Mouse (Mus musculus) large intestine, adult 2 months (tissue): ENCODE results near the gene Vpreb2. TPM values are rescaled to one million over a fixed set of nuclear protein-coding genes. Genes with fewer than 3 reads are reported as not detected.
"Not testable (repeated sequence)": the region's sequence is repeated elsewhere in the genome, so short reads cannot be mapped to it uniquely, and the experiment has no call there.

ENCODE experiments used
- DNase-seq: peaks from one replicate; pipeline ENCODE4 v3.0.0-alpha.2; 2012; ENCODE audit warnings: low read depth, low spot score
- WGBS: fragments of 180-500 bp; shearing (Covaris S2); methylation state at CpG from one replicate; pipeline ENCODE4 v1.1.7; 2018; 5-methylcytosine and 5-hydroxymethylcytosine counted together
- polyA plus RNA-seq: library from polyadenylated mRNA; depleted of rRNA; stranded (reverse); fragments of >200 nt; gene quantifications from 2 replicates; pipeline ENCODE4 v1.2.3, GENCODE M21; 2012; rRNA removed

Gene Vpreb2
- not detected in 2 replicates for polyA plus RNA-seq

DNA sequence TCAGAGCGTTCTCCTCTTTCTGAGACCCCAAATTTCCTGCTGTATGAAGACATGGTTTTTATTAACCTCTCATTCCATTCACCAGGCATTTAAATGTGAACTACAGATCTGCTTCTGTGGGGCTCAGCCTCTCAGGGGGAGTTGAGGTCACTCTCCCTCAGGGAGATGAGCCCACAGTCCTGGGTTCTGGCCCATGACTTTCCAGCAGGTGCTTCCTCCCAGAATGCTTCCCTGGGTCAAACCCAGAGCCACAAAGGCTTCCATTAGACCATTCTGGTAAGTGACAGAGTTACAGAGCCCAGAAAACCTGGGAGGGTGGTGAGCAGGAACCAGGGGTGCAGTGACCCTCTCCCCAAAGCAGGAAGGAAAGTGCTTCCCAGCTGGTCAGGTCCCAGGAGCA, at the start of gene Vpreb2:
Gene Vpreb2 (plus strand): TSS at position 301 of the 400 bp plus-strand sequence.
- no peak for DNase-seq

DNA sequence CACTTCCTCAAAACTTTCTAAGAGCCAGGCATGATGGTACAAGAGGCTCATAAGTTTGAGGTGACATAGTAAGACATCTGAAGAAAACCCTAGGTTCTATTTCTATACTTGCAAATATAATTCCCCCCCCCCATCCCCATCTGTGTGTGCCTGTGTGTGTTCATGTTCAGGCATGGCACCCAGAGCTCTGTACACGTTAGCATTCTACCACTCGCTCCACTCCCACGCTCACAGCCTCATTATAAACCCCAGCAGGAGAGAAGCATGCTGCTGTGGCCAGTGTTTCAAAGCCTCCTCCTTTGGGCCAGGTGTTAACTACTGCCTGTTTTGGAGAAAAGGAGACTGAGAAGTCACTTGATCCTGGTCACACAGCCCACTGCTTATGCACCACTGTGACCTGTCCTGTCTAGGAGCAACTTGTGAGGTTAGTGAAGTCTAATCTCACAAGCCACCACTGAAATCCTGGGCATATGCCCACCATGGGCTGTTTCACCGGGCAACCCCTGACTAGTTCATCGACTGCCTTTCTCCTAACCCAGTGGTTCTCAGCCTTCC, 48.2 kb upstream of the Vpreb2 start:
- WGBS: 75% methylated on average over 5 of the region's 5 CpGs
- no peak for DNase-seq

More for the DNA sequence above, at the start of gene Vpreb2:
- WGBS: 87% methylated on average over 1 of the region's 1 CpGs

DNA sequence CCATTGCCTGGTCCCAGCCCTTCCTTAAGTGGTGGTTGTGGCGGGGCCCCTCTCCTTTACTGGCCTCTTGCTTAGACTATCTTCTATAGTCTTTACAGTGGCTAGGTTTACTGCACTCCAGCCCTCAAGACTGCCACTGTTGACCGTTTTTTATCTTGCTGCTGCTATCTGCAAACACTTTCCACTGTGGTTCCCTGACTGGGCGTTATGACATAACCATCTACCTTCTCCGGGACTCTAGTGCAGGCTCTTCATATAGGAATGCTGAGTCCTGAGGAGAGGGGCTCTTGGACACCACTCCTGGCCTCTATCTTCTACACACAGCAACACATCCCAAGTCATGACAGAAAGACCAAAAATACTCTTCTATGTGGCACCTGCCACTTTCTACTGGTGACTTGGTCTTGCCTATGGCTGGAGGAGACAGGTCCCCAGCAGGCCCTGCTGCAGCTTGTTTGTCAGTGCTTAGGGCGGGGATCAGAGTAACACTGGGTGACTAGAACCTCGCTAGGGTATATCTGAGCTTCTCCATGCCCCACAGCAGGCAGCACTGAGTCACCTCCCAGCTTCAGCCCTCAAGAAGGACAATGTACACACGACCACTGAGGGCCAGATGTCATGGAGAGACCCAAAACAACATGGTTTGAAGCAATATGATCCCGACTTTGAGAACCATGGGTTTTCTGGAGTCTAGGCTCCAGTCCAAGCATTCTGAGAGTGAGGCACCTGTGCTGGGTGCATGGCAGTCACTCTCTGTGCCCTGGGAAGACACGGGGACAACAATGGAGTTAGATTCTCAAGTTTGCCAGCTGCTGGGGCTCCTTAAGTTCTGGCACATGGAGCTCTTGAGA, 46.4 kb upstream of the Vpreb2 start:
- 62% methylated on average over 9 of the region's 9 CpGs for WGBS
- DNase-seq: no peak

DNA sequence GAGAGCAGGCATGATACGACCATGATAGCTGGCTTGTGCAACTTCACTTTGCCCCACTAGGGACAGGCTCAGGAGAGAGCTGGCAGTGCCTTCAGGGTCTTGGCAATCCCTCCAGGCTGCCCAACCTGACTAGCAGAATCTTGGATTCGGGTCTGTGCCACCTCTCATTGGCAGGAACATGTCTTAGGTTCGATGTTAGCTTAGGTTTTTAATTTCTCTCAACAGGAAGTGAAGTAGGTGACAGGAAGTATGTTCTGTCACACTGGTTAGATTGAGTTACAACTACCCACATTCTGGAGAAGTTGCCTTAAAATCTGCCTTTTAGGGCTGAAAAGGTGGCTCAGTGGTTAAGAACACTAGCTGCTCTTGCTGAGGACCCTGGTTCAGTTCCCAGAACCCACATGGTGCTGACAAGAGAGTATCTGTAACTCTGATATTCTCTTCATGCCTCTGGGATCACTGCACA, 45.8 kb upstream of the Vpreb2 start:
- 47% methylated on average over 3 of the region's 3 CpGs for WGBS
- no peak for DNase-seq

DNA sequence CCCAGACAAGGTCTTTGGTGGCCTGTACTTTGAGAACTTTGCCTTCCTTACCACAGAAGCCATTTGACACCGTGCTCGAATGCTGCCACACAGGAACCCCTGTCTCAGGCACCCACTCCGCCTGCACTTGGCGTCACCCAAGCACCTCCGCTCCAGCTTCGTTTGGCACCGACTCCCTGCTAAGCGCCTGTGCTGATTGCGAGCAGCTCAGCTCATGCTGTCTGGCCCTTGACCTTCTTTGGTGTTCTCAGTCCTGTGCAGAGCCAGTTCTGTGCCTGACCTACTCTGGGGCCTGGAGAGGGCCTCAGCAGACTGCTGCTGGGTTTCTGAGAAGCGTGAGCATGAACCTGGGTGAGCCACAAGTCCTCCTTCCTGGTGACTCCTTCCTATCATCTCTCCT, 43.5 kb upstream of the Vpreb2 start:
- DNase-seq: no peak
- 89% methylated on average over 10 of the region's 10 CpGs for WGBS

DNA sequence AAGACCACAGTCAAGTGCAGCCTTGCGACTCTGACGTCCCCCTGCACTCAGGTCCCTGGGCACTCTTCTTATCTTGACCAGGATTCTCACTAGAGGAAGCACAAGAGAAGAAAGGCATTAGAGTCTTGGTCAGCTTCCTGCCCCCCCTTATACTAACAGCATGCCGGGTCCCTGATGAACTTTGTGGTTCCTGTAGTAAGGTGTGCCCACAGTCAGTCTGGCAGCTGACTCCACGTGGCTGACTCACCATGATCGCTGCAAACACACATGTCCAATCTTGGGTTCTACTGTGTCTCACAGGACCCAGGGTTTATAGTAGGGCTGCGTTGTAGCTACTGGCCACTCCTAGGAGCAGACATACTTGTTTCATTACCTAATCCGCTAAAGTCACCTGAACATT, 42.0 kb upstream of the Vpreb2 start:
- DNase-seq: no peak
- 36% methylated on average over 7 of the region's 7 CpGs for WGBS

DNA sequence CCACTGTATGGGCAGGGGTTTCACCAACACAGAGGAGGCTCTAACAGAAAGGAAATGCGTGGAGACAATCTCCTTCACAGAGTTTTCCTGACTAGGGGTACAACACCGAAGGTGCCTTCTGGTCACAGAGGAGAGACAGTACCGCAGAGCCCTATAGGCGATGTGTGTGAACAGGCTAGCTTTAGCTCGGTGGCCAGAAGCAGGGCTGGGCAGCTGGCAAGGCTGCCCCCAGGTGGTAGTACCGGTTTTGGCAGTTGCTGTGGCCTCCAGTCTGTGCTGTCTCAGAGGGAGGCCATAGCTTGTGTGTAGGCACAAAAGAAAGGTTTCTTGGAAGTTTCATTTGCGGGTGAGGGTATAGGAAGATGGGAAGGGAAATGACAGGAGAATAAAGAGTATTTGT, 41.4 kb upstream of the Vpreb2 start:
- DNase-seq: no peak
- WGBS: 6% methylated on average over 7 of the region's 7 CpGs

DNA sequence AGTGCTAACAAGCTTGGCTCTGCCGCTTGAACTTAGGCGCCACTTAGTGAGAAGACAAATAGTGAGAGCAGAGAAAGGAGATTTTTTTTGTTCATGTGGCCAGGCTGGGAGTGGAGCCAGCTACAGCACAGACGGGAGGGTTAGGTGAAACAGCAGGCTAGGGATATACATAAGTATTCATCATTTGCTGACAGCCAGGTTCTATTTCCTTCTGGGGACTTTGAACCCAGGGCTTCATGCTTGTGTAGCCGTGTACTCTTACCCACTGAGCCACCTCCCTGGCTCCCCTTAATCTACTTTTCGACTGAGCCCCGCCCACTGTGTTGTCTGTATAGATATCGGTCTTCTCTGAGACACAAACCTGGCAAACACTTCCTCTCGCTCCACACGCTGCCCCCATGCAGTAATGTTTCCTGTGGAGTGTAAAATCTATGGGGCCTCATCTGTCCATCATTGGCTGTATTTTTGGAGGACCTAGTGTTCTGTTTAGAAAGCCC, 40.9 kb upstream of the Vpreb2 start:
- no peak for DNase-seq
- WGBS: 16% methylated on average over 9 of the region's 9 CpGs

DNA sequence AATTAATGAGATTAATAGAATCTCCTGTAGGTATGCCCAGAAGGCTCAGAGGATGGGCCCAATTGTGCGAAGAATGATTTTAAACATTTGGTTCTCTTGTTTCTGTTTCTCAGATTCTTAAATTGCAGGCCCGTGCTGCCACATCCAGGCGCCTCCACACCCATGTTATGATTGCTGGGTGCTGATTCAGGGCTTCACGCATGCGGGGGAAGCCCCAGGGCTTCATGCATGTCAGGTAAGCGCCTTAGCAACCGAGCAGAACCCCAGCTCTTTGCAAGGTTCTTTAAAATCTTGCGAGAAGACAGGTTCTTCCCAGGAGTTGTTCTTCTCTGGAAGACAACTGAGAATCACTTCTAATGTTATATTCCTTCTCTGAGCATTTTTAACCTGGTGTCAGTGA, 36.8 kb upstream of the Vpreb2 start:
- DNase-seq: no peak
- 75% methylated on average over 8 of the region's 8 CpGs for WGBS

DNA sequence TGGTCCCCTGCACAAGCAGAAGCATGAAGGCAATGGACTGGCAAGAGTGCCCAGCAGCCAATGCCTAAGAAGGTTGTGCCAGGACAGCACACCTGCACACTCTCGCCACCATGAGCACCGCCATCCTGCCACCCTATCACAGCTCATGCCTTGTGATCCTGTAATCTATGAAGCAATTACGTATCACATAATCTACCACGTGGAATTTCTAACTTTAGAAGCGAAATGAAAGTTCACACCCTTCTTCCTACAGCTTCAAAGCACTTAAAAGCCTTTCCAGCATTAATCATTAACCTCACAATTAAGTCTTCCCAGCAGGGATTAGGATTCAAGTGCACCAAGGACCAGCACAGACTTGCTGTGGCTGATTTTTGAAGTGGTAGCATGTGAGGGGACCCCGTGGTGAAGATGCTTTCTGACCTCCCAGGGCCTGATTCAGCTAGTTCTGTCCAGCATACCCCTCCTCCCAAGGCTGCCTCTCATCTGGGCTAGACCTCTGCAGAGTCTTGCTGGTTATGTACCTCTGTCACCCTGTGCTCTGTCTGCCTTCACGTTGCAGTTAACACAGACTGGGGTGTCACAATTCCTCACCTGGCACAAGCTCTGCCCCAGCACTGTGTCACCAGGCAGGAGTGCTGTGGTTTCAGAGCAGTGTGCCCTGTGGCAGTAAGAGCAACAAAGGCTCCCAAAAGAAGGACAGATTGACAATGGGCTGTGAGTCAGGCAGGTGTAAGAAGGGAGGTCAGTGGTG, 35.0 kb upstream of the Vpreb2 start:
- 23% methylated on average over 7 of the region's 7 CpGs for WGBS
- DNase-seq: no peak

DNA sequence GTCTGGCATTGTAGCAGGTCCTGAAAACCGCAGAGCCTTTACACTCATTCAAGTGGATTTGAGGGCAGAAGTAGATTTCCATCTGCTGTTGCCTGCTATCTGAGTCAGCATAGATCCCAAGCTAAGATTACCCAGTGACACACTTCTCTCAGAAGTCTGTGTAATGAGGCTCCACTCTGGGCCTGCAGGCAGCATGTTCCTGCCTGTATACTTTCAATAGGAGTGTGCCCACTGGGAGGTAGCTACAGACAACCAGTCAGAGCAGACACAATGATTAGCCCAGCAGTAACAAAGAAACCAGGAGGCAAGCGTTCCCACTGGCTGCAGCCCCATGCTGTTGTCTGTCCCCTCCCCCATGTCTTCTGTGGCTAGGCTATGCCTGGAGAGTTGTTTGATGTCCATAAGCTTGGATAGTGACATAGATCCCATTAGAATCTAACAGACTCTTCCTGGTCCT, 30.8 kb upstream of the Vpreb2 start:
- WGBS: 66% methylated on average over 2 of the region's 2 CpGs
- no peak for DNase-seq

DNA sequence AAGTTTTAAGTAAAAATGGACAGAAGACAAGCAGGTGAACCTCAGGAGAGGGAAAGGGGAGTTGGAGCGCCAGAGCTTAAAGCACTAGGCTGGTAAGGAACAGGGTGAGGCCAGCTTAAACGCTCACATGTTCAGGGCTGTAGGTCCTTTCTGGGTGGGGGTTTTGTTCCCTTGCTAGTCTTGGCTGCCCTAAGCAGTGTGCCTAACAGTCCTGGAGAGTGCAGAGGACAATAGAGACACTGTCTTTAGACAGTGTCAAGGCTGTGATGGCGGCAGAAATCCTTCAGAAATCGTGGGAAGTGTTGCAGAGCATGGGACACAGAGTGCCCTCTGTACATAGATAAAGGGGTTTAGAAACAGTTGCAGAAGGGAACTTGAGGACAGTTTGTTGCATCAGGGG, 30.2 kb upstream of the Vpreb2 start:
- WGBS: 52% methylated on average over 4 of the region's 4 CpGs
- no peak for DNase-seq

DNA sequence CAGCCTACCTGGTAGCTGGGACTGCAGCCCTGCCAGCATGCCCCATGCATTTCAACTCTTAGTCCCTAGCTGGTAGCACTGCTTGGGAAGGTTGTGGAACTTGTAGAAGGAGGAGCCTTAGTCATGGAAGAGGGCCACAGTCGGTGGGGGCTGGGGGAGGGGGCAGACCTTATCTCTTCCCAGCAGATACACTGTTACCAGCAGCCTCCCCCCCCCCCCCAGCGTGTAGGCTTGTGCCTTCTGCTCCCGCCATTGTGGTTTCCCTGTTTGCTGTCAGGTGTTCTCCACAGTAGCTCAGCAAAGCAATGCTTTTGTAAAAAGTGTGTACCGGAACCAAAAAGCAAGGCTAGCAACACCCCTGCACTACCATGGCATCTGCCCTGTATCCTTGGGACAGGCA, 28.6 kb upstream of the Vpreb2 start:
- DNase-seq: no peak
- WGBS: 87% methylated on average over 4 of the region's 4 CpGs

DNA sequence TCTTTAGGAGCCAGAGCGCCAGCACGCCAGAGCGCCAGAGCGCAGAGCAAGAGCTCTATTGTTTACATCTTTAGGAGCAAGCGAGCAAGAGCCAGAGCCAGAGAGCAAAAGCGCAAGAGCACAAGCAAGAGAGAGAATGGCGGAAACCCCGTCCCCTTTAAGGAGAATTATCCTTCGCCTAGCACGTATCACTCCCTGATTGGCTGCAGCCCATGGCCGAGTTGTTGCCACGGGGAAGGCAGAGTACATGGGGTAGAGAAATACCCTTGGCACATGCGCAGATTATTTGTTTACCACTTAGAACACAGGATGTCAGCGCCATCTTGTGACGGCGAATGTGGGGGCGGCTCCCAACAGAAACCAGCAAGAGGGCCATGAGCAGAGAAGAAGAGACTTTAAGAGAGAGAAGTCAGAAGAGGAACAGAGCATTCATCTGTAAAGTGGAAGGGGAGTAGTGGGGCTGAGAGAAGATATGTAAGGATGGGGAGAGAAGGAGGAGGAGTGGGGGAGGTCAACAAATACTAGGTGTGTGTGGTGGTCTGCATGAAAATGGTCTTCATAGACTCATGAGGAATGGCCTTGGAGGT, 24.1 kb upstream of the Vpreb2 start:
- WGBS: 96% methylated on average over 17 of the region's 17 CpGs
- not testable (repeated sequence) for DNase-seq

DNA sequence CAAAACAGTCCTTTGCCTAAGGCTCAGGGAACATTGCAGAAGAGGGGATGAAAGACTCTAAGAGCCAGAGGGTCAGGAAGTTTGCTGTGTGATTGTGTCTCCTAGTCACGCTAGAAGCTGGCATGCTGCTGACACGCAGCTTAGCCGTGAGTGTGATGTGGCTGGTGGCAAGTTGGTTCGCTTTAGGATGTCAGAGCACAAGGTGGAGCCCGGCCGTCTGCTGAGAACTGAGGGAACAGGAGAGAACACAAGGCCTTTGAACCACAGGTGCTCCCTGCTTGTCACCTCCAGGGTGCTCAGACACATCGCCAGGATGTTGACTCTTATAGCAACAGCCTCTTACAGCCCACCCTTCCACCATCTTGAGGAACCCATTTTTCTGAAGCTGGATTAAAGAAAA, 18.1 kb upstream of the Vpreb2 start:
- 80% methylated on average over 7 of the region's 7 CpGs for WGBS
- DNase-seq: no peak

DNA sequence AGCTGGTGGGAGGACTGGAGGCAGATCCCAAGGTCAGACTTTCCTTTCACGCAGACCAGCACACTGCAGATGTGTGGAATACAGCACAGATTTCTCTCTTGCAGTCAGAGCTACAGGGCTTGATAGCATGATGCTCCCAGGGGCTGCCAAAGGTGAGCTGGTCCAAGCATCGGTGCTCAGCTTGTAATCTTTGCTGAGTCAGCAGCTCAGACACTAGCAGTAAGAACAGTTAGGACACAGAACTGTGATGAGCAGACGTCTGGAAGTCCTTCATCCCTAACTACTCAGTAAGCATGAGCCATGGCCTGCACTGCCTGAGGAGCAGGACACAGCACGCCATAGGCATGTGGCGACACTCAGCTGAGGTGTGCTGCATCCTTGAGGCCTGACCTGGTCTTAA, 8.4 kb upstream of the Vpreb2 start:
- 73% methylated on average over 5 of the region's 5 CpGs for WGBS
- DNase-seq: no peak

DNA sequence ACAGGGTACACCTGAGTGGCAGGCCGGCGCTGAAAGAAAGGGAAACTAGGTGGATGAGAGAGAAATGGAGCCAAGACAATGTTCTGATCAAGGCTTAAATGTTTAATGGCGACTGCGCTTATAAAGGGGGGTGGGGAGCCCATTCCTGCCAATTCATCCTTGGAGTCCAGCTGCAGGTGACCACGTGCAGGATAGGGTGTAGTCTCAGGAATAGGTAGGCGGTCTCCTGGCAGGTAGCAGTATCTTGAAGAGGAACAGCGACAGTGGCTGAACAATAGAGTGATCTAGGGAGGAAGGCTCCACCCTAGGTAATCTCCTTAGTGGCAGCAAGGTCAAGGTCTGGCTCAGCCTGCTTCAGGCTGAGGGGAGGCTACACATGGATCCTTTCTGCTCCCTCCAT, 2.4 kb upstream of the Vpreb2 start:
- WGBS: 45% methylated on average over 7 of the region's 7 CpGs
- not testable (repeated sequence) for DNase-seq

DNA sequence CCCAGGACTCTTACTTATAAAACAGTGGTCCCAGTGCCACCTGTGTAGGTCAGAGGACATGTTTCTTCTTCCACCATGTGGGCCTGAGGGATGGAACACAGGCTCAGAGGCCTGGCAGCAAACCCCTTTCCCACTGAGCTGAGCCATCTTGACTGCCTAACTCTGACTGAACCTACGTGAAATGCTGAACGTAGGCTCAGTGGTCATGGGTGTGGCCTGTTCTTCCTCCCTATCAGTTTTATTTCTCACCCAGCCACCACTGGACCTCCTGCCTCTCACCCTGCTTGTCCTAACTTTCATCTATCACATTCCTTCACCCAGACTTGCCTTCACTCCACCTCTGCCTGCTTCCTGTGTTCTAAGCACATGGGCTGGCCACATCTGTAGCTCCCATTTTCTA, 3.0 kb downstream of the Vpreb2 start:
- 73% methylated on average over 2 of the region's 2 CpGs for WGBS
- no peak for DNase-seq

DNA sequence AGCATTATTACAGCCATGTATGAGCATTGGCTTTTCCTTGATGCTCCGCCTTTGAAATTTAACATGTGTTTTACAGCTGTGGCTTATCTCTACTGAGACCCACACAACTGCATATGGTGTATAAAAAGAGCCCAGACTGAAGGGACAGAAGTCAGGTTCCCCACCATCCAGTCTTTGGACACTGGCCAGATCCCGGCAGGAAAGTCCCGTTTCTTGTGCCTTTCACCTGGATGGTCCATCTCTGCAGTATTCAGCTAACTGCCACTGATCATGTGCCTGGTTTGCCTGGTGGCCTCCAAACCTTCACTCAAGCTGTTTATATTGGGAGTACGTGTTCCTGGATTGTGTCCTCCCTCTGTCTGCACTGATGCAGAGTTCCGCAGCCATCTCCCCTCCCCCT, 4.0 kb downstream of the Vpreb2 start:
- no peak for DNase-seq
- 35% methylated on average over 5 of the region's 5 CpGs for WGBS

DNA sequence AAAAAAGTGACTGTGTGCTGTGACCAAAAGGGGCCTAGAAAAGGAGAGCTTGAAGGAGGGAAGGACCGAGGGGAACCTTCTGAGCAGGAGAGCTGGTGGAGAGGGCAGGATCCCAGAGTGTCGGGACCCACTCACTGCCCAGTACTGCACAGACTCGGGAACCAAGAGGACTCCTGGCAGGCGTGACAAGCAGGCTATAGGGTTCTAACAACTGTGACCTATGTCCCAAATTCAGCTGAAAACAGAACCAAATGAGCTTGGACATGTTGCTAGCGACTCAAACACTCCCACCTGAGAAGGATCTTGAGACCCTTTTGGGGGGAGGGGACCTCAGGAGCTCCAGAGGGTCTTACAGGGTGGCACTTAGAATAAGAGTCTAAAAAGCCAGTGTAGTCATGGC, 4.8 kb downstream of the Vpreb2 start:
- WGBS: 60% methylated on average over 5 of the region's 5 CpGs
- DNase-seq: no peak
